Mouse (Mus musculus): ENCODE data around the gene Wdr25. TPM values are rescaled to one million over a fixed set of nuclear protein-coding genes. Genes with fewer than 3 reads are reported as not detected.

The Wdr25 gene
- polyA plus RNA-seq, 1 experiment from 2014 or later: 7.3 TPM

- DNase-seq (ENCODE audit: low spot score): no peak
- no peaks in the 10 kb centered on the region for H3K27me3 ChIP-seq (ENCODE audit: low read depth, poor library complexity, severe bottlenecking)
- no peak overlapping the region for H3K27ac ChIP-seq (replicated peaks)
- 89% methylated on average over 5 of the region's 5 CpGs for WGBS
- no peaks in the 10 kb centered on the region for H3K9me3 ChIP-seq (replicated peaks)
- H3K4me1 ChIP-seq: no peaks in the 10 kb centered on the region
- H3K36me3 ChIP-seq: peaks cover 97% of the 10 kb centered on the region
- no peak overlapping the region for H3K4me3 ChIP-seq
Observed at GRCm38 (mm10) chr12:108873122-108873521, 20.3 kb upstream of the Wdr25 start.

- H3K27me3 ChIP-seq (ENCODE audit: low read depth, poor library complexity, severe bottlenecking): no peaks in the 10 kb centered on the region
- whole genome bisulfite sequencing: 87% methylated on average over 4 of the region's 4 CpGs
- no peaks in the 10 kb centered on the region for H3K4me1 ChIP-seq
- H3K9me3 ChIP-seq (replicated peaks): no peaks in the 10 kb centered on the region
- H3K36me3 ChIP-seq: peaks cover 97% of the 10 kb centered on the region
- no peak overlapping the region for H3K4me3 ChIP-seq
- DNase-seq (ENCODE audit: low spot score): no peak
- H3K27ac ChIP-seq (replicated peaks): no peak overlapping the region
Observed at GRCm38 (mm10) chr12:108879138-108879537, 14.3 kb upstream of the Wdr25 start.

GRCm38 (mm10) chr12:108880606-108881005, 12.8 kb upstream of the Wdr25 start:
- no peak for DNase-seq (ENCODE audit: low spot score)
- WGBS: 95% methylated on average over 5 of the region's 5 CpGs
- no peak overlapping the region for H3K27ac ChIP-seq (replicated peaks)
- no peaks in the 10 kb centered on the region for H3K9me3 ChIP-seq (replicated peaks)
- H3K4me1 ChIP-seq: no peaks in the 10 kb centered on the region
- no peak overlapping the region for H3K4me3 ChIP-seq
- H3K27me3 ChIP-seq (ENCODE audit: low read depth, poor library complexity, severe bottlenecking): no peaks in the 10 kb centered on the region
- peaks cover 97% of the 10 kb centered on the region for H3K36me3 ChIP-seq

GRCm38 (mm10) chr12:108881192-108881591, 12.2 kb upstream of the Wdr25 start:
- Histone ChIP-seq H3K4me1 (no peaks in the 10 kb centered on the region), H3K4me3 (no peak overlapping the region), H3K27ac (replicated peaks) (no peak overlapping the region), H3K9me3 (replicated peaks) (no peaks in the 10 kb centered on the region), H3K36me3 (peaks cover 97% of the 10 kb centered on the region), H3K27me3 (ENCODE audit: low read depth, poor library complexity, severe bottlenecking) (no peaks in the 10 kb centered on the region)
- WGBS: 83% methylated on average over 3 of the region's 3 CpGs
- no peak for DNase-seq (ENCODE audit: low spot score)

GRCm38 (mm10) chr12:108882776-108883175, 10.7 kb upstream of the Wdr25 start:
- no peak for DNase-seq (ENCODE audit: low spot score)
- no peaks in the 10 kb centered on the region for H3K9me3 ChIP-seq (replicated peaks)
- no peak overlapping the region for H3K27ac ChIP-seq (replicated peaks)
- 95% methylated on average over 8 of the region's 8 CpGs for WGBS
- no peaks in the 10 kb centered on the region for H3K4me1 ChIP-seq
- H3K27me3 ChIP-seq (ENCODE audit: low read depth, poor library complexity, severe bottlenecking): no peaks in the 10 kb centered on the region
- H3K4me3 ChIP-seq: no peak overlapping the region
- H3K36me3 ChIP-seq: peaks cover 99% of the 10 kb centered on the region

GRCm38 (mm10) chr12:108885906-108886305, 7.5 kb upstream of the Wdr25 start:
- Histone ChIP-seq H3K4me3 (no peak overlapping the region), H3K27me3 (ENCODE audit: low read depth, poor library complexity, severe bottlenecking) (no peaks in the 10 kb centered on the region), H3K4me1 (no peaks in the 10 kb centered on the region), H3K9me3 (replicated peaks) (no peaks in the 10 kb centered on the region), H3K27ac (replicated peaks) (no peak overlapping the region), H3K36me3 (peaks cover 97% of the 10 kb centered on the region)
- no peak for DNase-seq (ENCODE audit: low spot score)
- 92% methylated on average over 1 of the region's 1 CpGs for WGBS

- DNase-seq (ENCODE audit: low spot score): no peak
- WGBS: 91% methylated on average over 4 of the region's 4 CpGs
- no peak overlapping the region for H3K4me3 ChIP-seq
- no peaks in the 10 kb centered on the region; the same call in 1 of the 2 replicates for H3K4me1 ChIP-seq
- no peak overlapping the region for H3K27ac ChIP-seq (replicated peaks)
- H3K36me3 ChIP-seq: peaks cover 90% of the 10 kb centered on the region
- no peaks in the 10 kb centered on the region for H3K27me3 ChIP-seq (ENCODE audit: low read depth, poor library complexity, severe bottlenecking)
- H3K9me3 ChIP-seq (replicated peaks): no peaks in the 10 kb centered on the region
Observed at GRCm38 (mm10) chr12:108887077-108887476, 6.4 kb upstream of the Wdr25 start.

- Histone ChIP-seq H3K4me1 (peaks cover 15% of the 10 kb centered on the region), H3K36me3 (peaks cover 75% of the 10 kb centered on the region), H3K27ac (replicated peaks) (no peak overlapping the region), H3K9me3 (replicated peaks) (no peaks in the 10 kb centered on the region), H3K4me3 (no peak overlapping the region), H3K27me3 (ENCODE audit: low read depth, poor library complexity, severe bottlenecking) (no peaks in the 10 kb centered on the region)
- WGBS: 68% methylated on average over 4 of the region's 4 CpGs
- no peak for DNase-seq (ENCODE audit: low spot score)
Observed at GRCm38 (mm10) chr12:108888632-108889031, 4.8 kb upstream of the Wdr25 start.

- peaks cover 25% of the 10 kb centered on the region for H3K4me1 ChIP-seq
- peak within 1 kb of the TSS; percentile 87 for H3K27ac ChIP-seq (replicated peaks)
- peak within 1 kb of the TSS; percentile 93 for H3K4me3 ChIP-seq
- H3K36me3 ChIP-seq: peaks cover 29% of the 10 kb centered on the region
- no peaks in the 10 kb centered on the region for H3K9me3 ChIP-seq (replicated peaks)
- under 1% methylated on average over 58 of the region's 58 CpGs for whole genome bisulfite sequencing
- no peaks in the 10 kb centered on the region for H3K27me3 ChIP-seq (ENCODE audit: low read depth, poor library complexity, severe bottlenecking)
- peak; percentile 96 for DNase-seq (ENCODE audit: low spot score)
Observed at GRCm38 (mm10) chr12:108893715-108894431, 442 bp downstream of the Wdr25 start, which contains the start of gene Wars. Gene Wars (minus strand): TSS chr12:108894174.

GRCm38 (mm10) chr12:108894432-108894816, 993 bp downstream of the Wdr25 start:
- Histone ChIP-seq H3K9me3 (replicated peaks) (no peaks in the 10 kb centered on the region), H3K27ac (replicated peaks) (peak overlapping the region; percentile 87), H3K4me1 (peaks cover 25% of the 10 kb centered on the region), H3K4me3 (peak overlapping the region; percentile 93), H3K36me3 (peaks cover 25% of the 10 kb centered on the region), H3K27me3 (ENCODE audit: low read depth, poor library complexity, severe bottlenecking) (no peaks in the 10 kb centered on the region)
- DNase-seq (ENCODE audit: low spot score): no peak
- WGBS: 7% methylated on average over 7 of the region's 7 CpGs

- Histone ChIP-seq H3K27ac (replicated peaks) (no peak overlapping the region), H3K4me1 (peaks cover 25% of the 10 kb centered on the region), H3K36me3 (peaks cover 11% of the 10 kb centered on the region), H3K9me3 (replicated peaks) (no peaks in the 10 kb centered on the region), H3K27me3 (ENCODE audit: low read depth, poor library complexity, severe bottlenecking) (no peaks in the 10 kb centered on the region), H3K4me3 (no peak overlapping the region)
- 78% methylated on average over 3 of the region's 3 CpGs for WGBS
- DNase-seq (ENCODE audit: low spot score): no peak
Observed at GRCm38 (mm10) chr12:108896006-108896405, 2.6 kb downstream of the Wdr25 start.

GRCm38 (mm10) chr12:108901346-108901745, 7.9 kb downstream of the Wdr25 start:
- 86% methylated on average over 5 of the region's 5 CpGs for WGBS
- H3K27ac ChIP-seq (replicated peaks): no peak overlapping the region

GRCm38 (mm10) chr12:108902940-108903339, 9.5 kb downstream of the Wdr25 start:
- Histone ChIP-seq H3K27me3 (ENCODE audit: low read depth, poor library complexity, severe bottlenecking) (0 out of 2 replicates have a peak, but pooled peaks cover 5% of the 10 kb centered on the region), H3K4me3 (no peak overlapping the region), H3K36me3 (peaks cover 7% of the 10 kb centered on the region), H3K4me1 (peaks cover 31% of the 10 kb centered on the region), H3K27ac (replicated peaks) (no peak overlapping the region), H3K9me3 (replicated peaks) (no peaks in the 10 kb centered on the region)
- WGBS: 21% methylated on average over 8 of the region's 8 CpGs
- peak; percentile 59 for DNase-seq (ENCODE audit: low spot score)

More at GRCm38 (mm10) chr12:108901346-108901745, 7.9 kb downstream of the Wdr25 start:
- H3K4me1 ChIP-seq: peaks cover 24% of the 10 kb centered on the region
- no peak for DNase-seq (ENCODE audit: low spot score)
- H3K36me3 ChIP-seq: peaks cover 7% of the 10 kb centered on the region
- H3K27me3 ChIP-seq (ENCODE audit: low read depth, poor library complexity, severe bottlenecking): 0 out of 2 replicates have a peak, but pooled peaks cover 5% of the 10 kb centered on the region
- H3K4me3 ChIP-seq: no peak overlapping the region
- H3K9me3 ChIP-seq (replicated peaks): no peaks in the 10 kb centered on the region
